Mouse (Mus musculus): ENCODE measurements around the gene Pfkm.

DNA sequence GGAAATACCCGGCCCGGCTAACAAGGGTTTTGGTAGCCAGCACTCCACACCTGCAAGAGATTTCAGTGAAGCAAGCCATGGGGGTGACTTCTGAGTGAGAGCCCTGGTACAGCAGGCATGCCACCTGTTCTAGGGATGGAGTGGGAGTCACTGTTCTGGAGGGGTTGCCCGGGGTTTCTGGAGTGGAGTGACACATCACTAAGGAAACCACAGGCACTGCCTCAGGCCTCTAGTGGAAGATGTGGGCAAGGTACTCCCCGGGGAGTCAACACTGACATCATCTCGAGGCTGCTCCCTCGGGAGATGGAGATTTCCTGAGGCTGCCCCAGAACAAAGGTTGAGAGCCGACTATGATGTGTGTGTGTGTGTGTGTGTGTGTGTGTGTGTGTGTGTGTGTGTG, 78.0 kb downstream of the Pfkm start:
- TF ChIP-seq CTCF (IDR thresholded peaks at IDR 0.05; ENCODE audit: low read depth) = no peak
- no peak for TF ChIP-seq EP300 (IDR thresholded peaks at IDR 0.05; ENCODE audit: low read depth)

Measured in liver, postnatal 0 days (tissue).